Mouse (Mus musculus) MEL (cell line): ENCODE results near the gene Tnfaip6.

Experiments used
- ETS1 ChIP-seq: IDR thresholded peaks from 2 replicates; pipeline ENCODE4 v1.6.1; 2012; ENCODE audit warnings: low read depth, mild to moderate bottlenecking, inconsistent platforms, low read length, improper control_type of control experiment, moderate library complexity
- KAT2A ChIP-seq: conservative IDR thresholded peaks from 2 replicates; pipeline ENCODE4 v1.6.1; 2012; ENCODE audit warnings: low read depth, low read length, improper control_type of control experiment, inconsistent platforms
- NELFE ChIP-seq: IDR thresholded peaks from 2 replicates; pipeline ENCODE4 v1.6.1; 2011; ENCODE audit warnings: low read depth, low read length, improper control_type of control experiment
- TAL1 ChIP-seq: IDR thresholded peaks from 2 replicates; pipeline ENCODE4 v1.6.1; 2012; ENCODE audit warnings: mild to moderate bottlenecking, inconsistent platforms, low read length, moderate library complexity, mixed read lengths

DNA sequence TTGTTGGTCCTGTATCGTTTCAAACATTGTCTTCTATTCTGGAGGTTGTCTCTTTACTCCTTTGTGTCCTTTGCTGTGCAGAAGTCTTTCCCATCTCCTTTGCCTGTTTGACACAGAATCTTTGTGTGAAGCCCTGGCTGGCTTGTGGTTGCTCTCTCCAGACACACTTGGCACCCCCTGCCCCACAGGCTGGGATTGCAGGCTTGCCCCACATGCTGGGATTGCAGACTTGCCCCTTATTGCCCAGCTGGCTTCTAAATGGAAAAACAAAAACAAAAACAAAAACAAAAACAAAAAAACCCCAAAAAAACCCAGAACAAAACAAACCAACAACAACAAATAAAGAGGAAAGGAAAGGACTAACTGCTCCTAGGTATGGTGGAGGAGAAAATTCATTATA lies 30.8 kb downstream of the Tnfaip6 start:
- TF ChIP-seq TAL1 (no peak), ETS1 (no peak), KAT2A (no peak), NELFE (no peak)
